Mouse (Mus musculus) lung, postnatal 0 days (tissue): ENCODE results near the gene Hps4.

Experiments used
- CTCF ChIP-seq: IDR thresholded peaks from 2 replicates; pipeline ENCODE4 v1.5.1; 2016; ENCODE audit warnings: antibody characterized with exemption, mild to moderate bottlenecking
- EP300 ChIP-seq: IDR thresholded peaks from 2 replicates; pipeline ENCODE4 v1.6.1; 2016; ENCODE audit warnings: antibody characterized with exemption, mild to moderate bottlenecking, control low read depth

GRCm38 (mm10) chr5:112385973-112386372 lies 43.1 kb downstream of the Hps4 start:
- TF ChIP-seq CTCF (no peak), EP300 (no peak)
